Mouse (Mus musculus) heart, postnatal 0 days (tissue): ENCODE data around the gene Zmynd19. TPM values are rescaled to one million over a fixed set of nuclear protein-coding genes. Genes with fewer than 3 reads are reported as not detected.
A peak's percentile ranks its signal among the peaks of the same experiment; 100 is the strongest.

Source experiments
- ATAC-seq: fragments of 200-750 bp; cut with Nextera tagmentation; 2 replicates; pipeline ENCODE4 v1.8.0; 2017; ENCODE audit warnings: low read depth, moderate number of reproducible peaks, moderate library complexity; ENCODE audit not compliant: insufficient read depth
- DNase-seq: peaks from one replicate; pipeline ENCODE4 v3.0.0-alpha.2; 2016; ENCODE audit warnings: low spot score
- H3K27ac ChIP-seq: fragments of 300-500 bp; sonication (generic); 2 replicates; pipeline ENCODE4 v1.5.1; 2014; ENCODE audit warnings: low read depth, mild to moderate bottlenecking
- H3K27me3 ChIP-seq: fragments of 300-500 bp; sonication (generic); 2 replicates; pipeline ENCODE4 v1.6.1; 2014; ENCODE audit warnings: low read length, mixed read lengths; ENCODE audit not compliant: control insufficient read depth, insufficient read depth
- H3K36me3 ChIP-seq: fragments of 300-500 bp; sonication (generic); replicated peaks from 2 replicates; pipeline ENCODE4 v1.6.1; 2014; ENCODE audit warnings: low read length, mixed read lengths; ENCODE audit not compliant: control insufficient read depth, insufficient read depth
- H3K4me1 ChIP-seq: fragments of 300-500 bp; sonication (generic); 2 replicates; pipeline ENCODE4 v1.6.1; 2014; ENCODE audit warnings: antibody characterized with exemption; ENCODE audit not compliant: control insufficient read depth, insufficient read depth
- H3K4me2 ChIP-seq: fragments of 300-500 bp; sonication (generic); 2 replicates; pipeline ENCODE4 v1.6.1; 2014; ENCODE audit warnings: low read depth, mild to moderate bottlenecking, low read length, moderate library complexity
- H3K4me3 ChIP-seq: fragments of 300-500 bp; sonication (generic); 2 replicates; pipeline ENCODE4 v1.5.1; 2014; ENCODE audit warnings: low read depth, low read length
- H3K9ac ChIP-seq: fragments of 300-500 bp; sonication (generic); replicated peaks from 2 replicates; pipeline ENCODE4 v1.6.1; 2014; ENCODE audit warnings: low read depth, low read length, mixed read lengths
- H3K9me3 ChIP-seq: fragments of 300-500 bp; sonication (generic); replicated peaks from 2 replicates; pipeline ENCODE4 v1.6.1; 2016; ENCODE audit warnings: low read length; ENCODE audit not compliant: control insufficient read depth
- CTCF ChIP-seq: IDR thresholded peaks from 2 replicates; pipeline ENCODE4 v1.5.1; 2016; ENCODE audit warnings: antibody characterized with exemption, control low read depth, low read depth
- EP300 ChIP-seq: IDR thresholded peaks from 2 replicates; pipeline ENCODE4 v1.6.1; 2016; ENCODE audit warnings: antibody characterized with exemption, low read depth
- WGBS: fragments of 180-500 bp; shearing (Covaris S2); extraction: QIAGEN DNeasy Blood & Tissue Kit; methylation state at CpG from one replicate; pipeline ENCODE4 v1.1.7; 2014; 5-methylcytosine and 5-hydroxymethylcytosine counted together
- polyA plus RNA-seq: library from polyadenylated mRNA; unstranded; fragments of >200 nt; fragmentation: Nextera tagmentation; extraction: Ambion mirVana; gene quantifications from 2 replicates; pipeline ENCODE4 v1.2.1, GENCODE M21; 2015
- total RNA-seq: library from RNA; depleted of rRNA; stranded (reverse); fragments of >200 nt; gene quantifications from 2 replicates; pipeline ENCODE4 v1.2.3, GENCODE M21; 2014; ENCODE audit warnings: low replicate concordance

Zmynd19 gene
- total and polyA plus RNA-seq, 2 experiments from 2014 or later: 6.0 to 21.3 TPM

- Histone ChIP-seq H3K4me2 (no peak overlapping the region), H3K4me3 (no peak overlapping the region), H3K9ac (no peak overlapping the region), H3K27ac (no peak overlapping the region), H3K27me3 (no peaks in the 10 kb centered on the region), H3K36me3 (0 out of 2 replicates have a peak, but pooled peaks cover 3% of the 10 kb centered on the region), H3K4me1 (peaks cover 12% of the 10 kb centered on the region), H3K9me3 (no peaks in the 10 kb centered on the region)
- TF ChIP-seq CTCF (no peak), EP300 (no peak)
- DNase-seq: no peak
- no peak for ATAC-seq
- WGBS: 88% methylated on average over 4 of the region's 4 CpGs
These were observed 39.1 kb upstream of the Zmynd19 start for GRCm38 (mm10) chr2:24910481-24910880.

- WGBS: 88% methylated on average over 4 of the region's 4 CpGs
- Histone ChIP-seq H3K9me3 (no peaks in the 10 kb centered on the region), H3K27ac (no peak overlapping the region), H3K36me3 (0 out of 2 replicates have a peak, but pooled peaks cover 3% of the 10 kb centered on the region), H3K4me1 (no peaks in the 10 kb centered on the region), H3K9ac (no peak overlapping the region), H3K4me3 (no peak overlapping the region), H3K4me2 (no peak overlapping the region), H3K27me3 (no peaks in the 10 kb centered on the region)
- DNase-seq (no peak), ATAC-seq (no peak)
- no peak for TF ChIP-seq EP300
- TF ChIP-seq CTCF: no peak
These were observed 37.4 kb upstream of the Zmynd19 start for GRCm38 (mm10) chr2:24912189-24912588.

- H3K36me3 ChIP-seq: 0 out of 2 replicates have a peak, but pooled peaks cover 3% of the 10 kb centered on the region
- no peak for ATAC-seq
- H3K4me1 ChIP-seq: no peaks in the 10 kb centered on the region; the same call in 1 of the 2 replicates
- no peak overlapping the region for H3K4me3 ChIP-seq
- TF ChIP-seq CTCF (no peak), EP300 (no peak)
- no peaks in the 10 kb centered on the region for H3K27me3 ChIP-seq
- H3K4me2 ChIP-seq: no peak overlapping the region
- no peak for DNase-seq
- no peak overlapping the region for H3K27ac ChIP-seq
- H3K9ac ChIP-seq: no peak overlapping the region
- H3K9me3 ChIP-seq: no peaks in the 10 kb centered on the region
These were observed 37.0 kb upstream of the Zmynd19 start for GRCm38 (mm10) chr2:24912589-24912988.

DNA sequence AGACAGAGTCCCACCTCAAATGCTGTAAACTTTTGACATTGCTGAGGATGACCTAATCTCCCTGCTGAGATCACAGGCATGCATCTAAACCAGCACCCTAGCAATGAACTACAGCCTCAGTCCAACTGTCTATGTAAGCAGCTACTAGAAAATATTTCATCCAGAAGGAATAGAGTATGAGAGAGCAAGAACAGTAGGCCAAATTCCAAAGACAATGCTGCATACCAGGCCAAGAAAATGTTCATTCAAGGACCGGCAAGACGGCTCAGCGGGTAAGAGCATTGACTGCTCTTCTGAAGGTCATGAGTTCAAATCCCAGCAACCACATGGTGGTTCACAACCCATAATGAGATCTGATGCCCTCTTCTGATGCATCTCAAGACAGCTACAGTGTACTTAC is 34.8 kb upstream of the Zmynd19 start:
- Histone ChIP-seq H3K4me2 (no peak overlapping the region), H3K36me3 (0 out of 2 replicates have a peak, but pooled peaks cover 3% of the 10 kb centered on the region), H3K27me3 (no peaks in the 10 kb centered on the region), H3K9ac (no peak overlapping the region), H3K4me3 (no peak overlapping the region), H3K9me3 (no peaks in the 10 kb centered on the region), H3K27ac (no peak overlapping the region), H3K4me1 (peaks cover 6% of the 10 kb centered on the region; the same call in 1 of the 2 replicates)
- TF ChIP-seq CTCF: no peak
- TF ChIP-seq EP300: no peak
- WGBS: 61% methylated on average over 3 of the region's 3 CpGs
- no peak for ATAC-seq
- DNase-seq: no peak

DNA sequence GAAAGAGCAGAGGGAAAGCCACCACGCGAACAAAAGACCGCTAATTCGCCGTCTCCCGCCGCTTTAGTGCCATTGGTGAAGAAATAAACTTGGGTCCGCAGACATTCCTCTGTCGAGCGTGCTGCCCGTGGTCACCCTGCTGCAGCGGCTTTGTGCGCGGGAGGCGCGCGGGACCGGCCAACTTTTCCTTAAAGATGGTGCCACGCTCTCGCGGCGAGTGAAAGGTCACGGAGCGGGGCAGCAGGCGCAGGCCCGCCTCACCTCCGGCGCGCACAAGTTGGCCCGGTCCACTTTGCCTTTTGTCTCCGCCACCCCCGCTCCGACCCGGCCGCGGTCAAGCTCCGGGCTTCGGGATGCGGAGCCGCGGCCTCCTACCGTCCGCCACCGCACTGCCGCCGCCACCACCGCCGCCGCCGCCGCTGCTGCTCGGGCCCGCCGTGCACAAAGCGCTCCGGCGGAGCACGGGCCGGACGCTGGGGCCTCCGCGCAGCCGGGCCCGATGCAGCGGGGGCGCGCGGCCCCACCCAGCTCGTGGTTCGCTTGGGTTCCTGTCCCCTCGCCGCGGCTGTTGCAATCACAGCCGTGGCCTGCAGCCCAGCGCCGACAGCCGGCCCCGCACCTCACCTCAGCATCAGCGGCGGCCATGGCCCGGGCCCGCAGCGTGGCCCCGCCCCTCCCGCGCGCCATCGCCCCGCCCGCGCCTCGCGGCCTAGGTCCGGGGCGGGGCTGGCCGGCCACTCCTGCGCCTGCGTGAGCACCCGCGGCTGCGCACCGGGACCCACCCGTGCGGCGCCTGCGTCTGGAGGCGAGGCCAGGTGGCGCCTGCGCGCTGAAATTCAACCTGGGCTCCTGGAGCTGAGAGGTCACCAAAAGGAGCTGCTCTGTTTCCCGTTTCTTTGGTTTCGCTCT is 30.4 kb upstream of the Zmynd19 start, which contains the start of gene Ehmt1:
Gene Ehmt1 (minus strand): TSS at position 685 of the 909 bp plus-strand sequence.
- peak; percentile 99 for ATAC-seq
- DNase-seq: peak; percentile 94
- no peaks in the 10 kb centered on the region for H3K36me3 ChIP-seq
- H3K4me2 ChIP-seq: peak within 1 kb of the TSS; percentile 73
- H3K27ac ChIP-seq: peak within 1 kb of the TSS; percentile 94
- WGBS: under 1% methylated on average over 55 of the region's 112 CpGs
- H3K4me3 ChIP-seq: peak within 1 kb of the TSS; percentile 89
- TF ChIP-seq CTCF (no peak), EP300 (no peak)
- H3K4me1 ChIP-seq: peaks cover 6% of the 10 kb centered on the region; the same call in 1 of the 2 replicates
- H3K9ac ChIP-seq: peak within 1 kb of the TSS; percentile 90
- H3K27me3 ChIP-seq: no peaks in the 10 kb centered on the region
- H3K9me3 ChIP-seq: no peaks in the 10 kb centered on the region
